Comparison of ENCODE assay signal across 8 mouse cellular contexts in genomic region chr11:79188176-79188575, GRCm38 (mm10). TPM values are rescaled to one million over a fixed set of nuclear protein-coding genes. Genes with fewer than 3 reads are reported as not detected.
DNase-seq lines count a peak whose midpoint lies in the region; ATAC-seq and TF ChIP-seq lines count a peak whose summit lies in the region.

No protein-coding gene starts in this region.

- H3K27me3 ChIP-seq in forebrain, embryonic 15.5 days, result no peaks in the 10 kb centered on the region
- H3K27me3 ChIP-seq in forebrain, embryonic 11.5 days (ENCODE audit: control insufficient read depth, insufficient read depth, low read length), result no peaks in the 10 kb centered on the region
- no peaks in the 10 kb centered on the region for H3K27me3 ChIP-seq in lung, postnatal 0 days (replicated peaks; ENCODE audit: insufficient read depth, low read length)

- H3K27ac ChIP-seq in forebrain, embryonic 15.5 days (replicated peaks), result peak overlapping the region; percentile 53
- no peak overlapping the region for H3K27ac ChIP-seq in forebrain, embryonic 11.5 days (ENCODE audit: low read depth, low read length)
- no peak overlapping the region for H3K27ac ChIP-seq in gastrocnemius, adult 2 months
- H3K27ac ChIP-seq in lung, postnatal 0 days (ENCODE audit: low read length), result no peak overlapping the region

- no peak for DNase-seq in forebrain, embryonic 11.5 days (ENCODE audit: low spot score)
- peak; percentile 93 for DNase-seq in adrenal gland, postnatal 14 days
- peak; percentile 75 for DNase-seq in gastrocnemius, adult 2 months
- peak; percentile 65 for DNase-seq in kidney, postnatal 10 days
- peak; percentile 80 for DNase-seq in lung, postnatal 0 days (ENCODE audit: low spot score)
- DNase-seq in urinary bladder, postnatal 4 days (ENCODE audit: low spot score in 2 of 2), result peak; percentile 60 to 70
- no peak for DNase-seq in neural tube, embryonic 10.5 days (ENCODE audit: extremely low spot score, low spot score)

- H3K9ac ChIP-seq in forebrain, embryonic 15.5 days (replicated peaks), result no peak overlapping the region
- H3K9ac ChIP-seq in forebrain, embryonic 11.5 days (ENCODE audit: low read length), result no peak overlapping the region
- no peak overlapping the region for H3K9ac ChIP-seq in lung, postnatal 0 days (replicated peaks; ENCODE audit: low read depth)

- no peak for TF ChIP-seq CTCF in gastrocnemius, adult 2 months (IDR thresholded peaks at IDR 0.05)
- no peak for TF ChIP-seq CTCF in lung, postnatal 0 days (IDR thresholded peaks at IDR 0.05)

- WGBS in forebrain, embryonic 15.5 days, result 26% methylated on average over 6 of the region's 6 CpGs
- WGBS in forebrain, embryonic 11.5 days, result 91% methylated on average over 6 of the region's 6 CpGs
- WGBS in lung, postnatal 0 days, result 23% methylated on average over 6 of the region's 6 CpGs

- no peak overlapping the region for H3K4me2 ChIP-seq in forebrain, embryonic 15.5 days (replicated peaks)
- no peak overlapping the region for H3K4me2 ChIP-seq in forebrain, embryonic 11.5 days (ENCODE audit: low read depth, low read length, severe bottlenecking)
- H3K4me2 ChIP-seq in lung, postnatal 0 days (replicated peaks; ENCODE audit: low read depth, low read length), result no peak overlapping the region

- H3K9me3 ChIP-seq in forebrain, embryonic 15.5 days, result no peaks in the 10 kb centered on the region
- H3K9me3 ChIP-seq in forebrain, embryonic 11.5 days (ENCODE audit: control insufficient read depth, low read length), result no peaks in the 10 kb centered on the region
- H3K9me3 ChIP-seq in lung, postnatal 0 days (ENCODE audit: low read length), result no peaks in the 10 kb centered on the region

- intact Hi-C loops in gastrocnemius, adult 2 months (cut with DNase I), result no loop called here

- TF ChIP-seq EP300 in lung, postnatal 0 days (IDR thresholded peaks at IDR 0.05), result no peak

- no peak overlapping the region for H3K4me3 ChIP-seq in forebrain, embryonic 15.5 days
- H3K4me3 ChIP-seq in forebrain, embryonic 11.5 days (ENCODE audit: low read depth, low read length), result no peak overlapping the region
- H3K4me3 ChIP-seq in gastrocnemius, adult 2 months, result no peak overlapping the region
- H3K4me3 ChIP-seq in lung, postnatal 0 days (ENCODE audit: low read depth, low read length), result no peak overlapping the region

- H3K36me3 ChIP-seq in forebrain, embryonic 15.5 days, result no peaks in the 10 kb centered on the region
- H3K36me3 ChIP-seq in forebrain, embryonic 11.5 days (ENCODE audit: control insufficient read depth, insufficient read depth, low read length), result no peaks in the 10 kb centered on the region
- no peaks in the 10 kb centered on the region for H3K36me3 ChIP-seq in lung, postnatal 0 days (ENCODE audit: insufficient read depth, low read length)

- H3K4me1 ChIP-seq in forebrain, embryonic 15.5 days, result peaks cover 16% of the 10 kb centered on the region
- no peaks in the 10 kb centered on the region for H3K4me1 ChIP-seq in forebrain, embryonic 11.5 days (replicated peaks; ENCODE audit: control insufficient read depth, insufficient read depth, low read length)
- H3K4me1 ChIP-seq in lung, postnatal 0 days (ENCODE audit: insufficient read depth, low read depth, low read length), result no peaks in the 10 kb centered on the region

- peak; percentile 51 for ATAC-seq in forebrain, embryonic 15.5 days (replicated peaks)
- ATAC-seq in forebrain, embryonic 11.5 days (replicated peaks; ENCODE audit: low FRiP score), result no peak
- peak; percentile 43 for ATAC-seq in lung, postnatal 0 days

RNA-seq across cellular contexts. Expression of gene Ksr1, which starts 42.0 kb away (rescaled TPM):
- 4.9 and 5.3 TPM in 2 replicates for polyA plus RNA-seq in forebrain, embryonic 15.5 days (2015; fragmentation: Nextera tagmentation; extraction: Ambion mirVana)
- polyA plus RNA-seq in forebrain, embryonic 11.5 days (2014; fragmentation: Nextera tagmentation; extraction: Ambion mirVana), result 5.2 and 7.2 TPM in 2 replicates
- total RNA-seq in adrenal gland, postnatal 14 days (2021), result 10.0 and 10.8 TPM in 2 replicates
- 10 to 100 TPM; 92.9 to 98.3 TPM for total RNA-seq in gastrocnemius, adult 2 months (2021)
- 2.3 TPM in 2 replicates for polyA plus RNA-seq in lung, postnatal 0 days (2015; fragmentation: Nextera tagmentation; extraction: Ambion mirVana)

Comparison
In these comparisons a context has a peak if more than half of its experiments do, and no peak if none do; other contexts are left out.
1. DNase-seq: peak in adrenal gland, postnatal 14 days (single experiment), gastrocnemius, adult 2 months (single experiment), kidney, postnatal 10 days (single experiment), lung, postnatal 0 days (single experiment) and urinary bladder, postnatal 4 days (2 of 2); none in forebrain, embryonic 11.5 days (single experiment) and neural tube, embryonic 10.5 days (single experiment).